Comparison of ENCODE assay signal across 22 mouse cellular contexts in the genomic region with DNA sequence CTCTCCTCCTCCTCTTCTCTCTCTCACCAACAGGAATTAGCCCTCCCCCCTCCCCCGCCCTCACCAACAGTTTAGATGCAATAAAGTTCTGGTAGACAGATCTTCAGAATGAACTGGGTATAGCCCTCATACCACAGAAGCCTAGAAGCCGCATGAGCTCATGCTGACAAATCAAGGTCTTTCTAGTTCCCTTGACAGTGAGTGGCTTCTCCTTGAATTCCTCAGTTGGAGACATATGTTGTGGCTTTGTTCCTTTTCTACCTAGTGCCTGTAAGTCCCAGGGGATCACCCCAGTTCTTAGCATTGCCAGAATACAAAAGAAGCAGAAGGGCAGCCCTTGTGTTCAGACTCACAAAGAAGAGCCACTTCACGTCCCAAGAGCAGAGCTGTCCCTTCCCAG.
DNase-seq lines count a peak whose midpoint lies in the region; ATAC-seq and TF ChIP-seq lines count a peak whose summit lies in the region.
"Had no signal": no experiment of that assay in that cellular context is flagged by ENCODE, and none has a peak within 500 bp of the region (broad histone marks: within the 10 kb centered on the region; RNA-seq: fewer than 3 reads in every experiment).

No protein-coding gene starts in this region.

- no peaks in the 10 kb centered on the region for H3K27me3 ChIP-seq in intestine, embryonic 16.5 days (replicated peaks; ENCODE audit: control insufficient read depth, insufficient read depth, low read length)
- H3K27me3 ChIP-seq in intestine, postnatal 0 days (replicated peaks; ENCODE audit: control insufficient read depth, insufficient read depth, low read length): no peaks in the 10 kb centered on the region
- H3K27me3 ChIP-seq in lung, embryonic 15.5 days: no peaks in the 10 kb centered on the region
- H3K27me3 ChIP-seq in stomach, postnatal 0 days (ENCODE audit: control insufficient read depth, insufficient read depth, low read length): no peaks in the 10 kb centered on the region
- peaks cover 6% of the 10 kb centered on the region; the same call in 1 of the 2 replicates for H3K27me3 ChIP-seq in forebrain, embryonic 13.5 days
- H3K27me3 ChIP-seq: CH12.LX; hindbrain, embryonic 15.5 days; midbrain, embryonic 15.5 days; neural tube, embryonic 12.5 days had no signal

- peaks cover 13% of the 10 kb centered on the region; the same call in 1 of the 2 replicates for H3K9me3 ChIP-seq in intestine, embryonic 16.5 days (ENCODE audit: control insufficient read depth, low read length)
- no peaks in the 10 kb centered on the region for H3K9me3 ChIP-seq in intestine, postnatal 0 days (ENCODE audit: control insufficient read depth)
- H3K9me3 ChIP-seq in lung, embryonic 15.5 days: peaks cover 9% of the 10 kb centered on the region; the same call in 1 of the 2 replicates
- no peaks in the 10 kb centered on the region for H3K9me3 ChIP-seq in stomach, postnatal 0 days (ENCODE audit: control insufficient read depth, low read length)
- peaks cover 26% of the 10 kb centered on the region for H3K9me3 ChIP-seq in forebrain, embryonic 13.5 days (replicated peaks)
- H3K9me3 ChIP-seq: hindbrain, embryonic 15.5 days had no signal

- TF ChIP-seq CTCF in intestine, postnatal 0 days (IDR thresholded peaks at IDR 0.05; ENCODE audit: low read depth): no peak
- TF ChIP-seq CTCF in lung, adult 2 months (IDR thresholded peaks at IDR 0.05; ENCODE audit: insufficient read depth, low read length): no peak
- TF ChIP-seq CTCF in embryonic fibroblast, embryonic 13.5 days (IDR thresholded peaks at IDR 0.05; ENCODE audit: borderline replicate concordance, insufficient read depth, low read length): no peak
- no peak for TF ChIP-seq CTCF in stomach, postnatal 0 days (IDR thresholded peaks at IDR 0.05; ENCODE audit: low read depth)

- H3K4me3 ChIP-seq in intestine, embryonic 16.5 days (ENCODE audit: low read length): no peak overlapping the region
- H3K4me3 ChIP-seq in intestine, postnatal 0 days (ENCODE audit: low read depth, low read length): no peak overlapping the region
- no peak overlapping the region for H3K4me3 ChIP-seq in lung, embryonic 15.5 days
- no peak overlapping the region for H3K4me3 ChIP-seq in lung, adult 2 months (replicated peaks; ENCODE audit: extremely low read depth, low read depth, low read length)
- no peak overlapping the region for H3K4me3 ChIP-seq in embryonic fibroblast, embryonic 13.5 days (ENCODE audit: insufficient read depth, low read length)
- H3K4me3 ChIP-seq in stomach, postnatal 0 days (ENCODE audit: low read depth, low read length): no peak overlapping the region
- no peak overlapping the region for H3K4me3 ChIP-seq in forebrain, embryonic 13.5 days
- H3K4me3 ChIP-seq: forebrain, embryonic 12.5 days; hindbrain, embryonic 15.5 days; midbrain, embryonic 15.5 days; neural tube, embryonic 12.5 days had no signal

- H3K9ac ChIP-seq in intestine, embryonic 16.5 days (ENCODE audit: low read depth, low read length): no peak overlapping the region
- H3K9ac ChIP-seq in intestine, postnatal 0 days (ENCODE audit: low read depth, low read length): no peak overlapping the region
- no peak overlapping the region for H3K9ac ChIP-seq in lung, embryonic 15.5 days
- H3K9ac ChIP-seq in stomach, postnatal 0 days (ENCODE audit: low read length): no peak overlapping the region
- H3K9ac ChIP-seq in forebrain, embryonic 13.5 days: no peak overlapping the region
- H3K9ac ChIP-seq: forebrain, embryonic 12.5 days; hindbrain, embryonic 15.5 days; liver, embryonic 14.5 days; midbrain, embryonic 15.5 days; neural tube, embryonic 12.5 days had no signal

- WGBS in intestine, embryonic 16.5 days: 76% methylated on average over 3 of the region's 3 CpGs
- WGBS in intestine, postnatal 0 days: 63% methylated on average over 3 of the region's 3 CpGs
- WGBS in lung, embryonic 15.5 days: 82% methylated on average over 3 of the region's 3 CpGs
- WGBS in lung, adult 2 months: 79% methylated on average over 3 of the region's 3 CpGs
- WGBS in stomach, postnatal 0 days: 93% methylated on average over 3 of the region's 3 CpGs
- 84% methylated on average over 3 of the region's 3 CpGs for WGBS in forebrain, embryonic 13.5 days

- no peak for ATAC-seq in intestine, embryonic 16.5 days
- no peak for ATAC-seq in intestine, postnatal 0 days
- no peak for ATAC-seq in lung, embryonic 15.5 days (ENCODE audit: borderline replicate concordance, extremely low read depth, low FRiP score, low TSS enrichment)
- no peak for ATAC-seq in stomach, postnatal 0 days (ENCODE audit: low FRiP score, low TSS enrichment)
- no peak for ATAC-seq in forebrain, embryonic 13.5 days
- ATAC-seq: inflammation-experienced regulatory T-cells, adult 6 months; midbrain, embryonic 15.5 days had no signal

- peaks cover 33% of the 10 kb centered on the region for H3K36me3 ChIP-seq in intestine, embryonic 16.5 days (ENCODE audit: control insufficient read depth, insufficient read depth, low read length)
- H3K36me3 ChIP-seq in intestine, postnatal 0 days (ENCODE audit: control insufficient read depth, insufficient read depth): peaks cover 38% of the 10 kb centered on the region
- H3K36me3 ChIP-seq in lung, embryonic 15.5 days: peaks cover 55% of the 10 kb centered on the region
- peaks cover 36% of the 10 kb centered on the region for H3K36me3 ChIP-seq in stomach, postnatal 0 days (ENCODE audit: control insufficient read depth, insufficient read depth, low read length)
- H3K36me3 ChIP-seq in forebrain, embryonic 13.5 days (ENCODE audit: poor library complexity, severe bottlenecking): peaks cover 57% of the 10 kb centered on the region

- TF ChIP-seq EP300 in stomach, postnatal 0 days (optimal IDR thresholded peaks at IDR 0.05): no peak

- H3K27ac ChIP-seq in intestine, embryonic 16.5 days (ENCODE audit: low read length): peak overlapping the region; percentile 30; the same call in 1 of the 2 replicates
- H3K27ac ChIP-seq in intestine, postnatal 0 days (ENCODE audit: low read depth, low read length): no peak overlapping the region
- 0 out of 2 replicates have a peak overlapping the region, but pooled peaks have one; percentile 15 for H3K27ac ChIP-seq in lung, embryonic 15.5 days
- H3K27ac ChIP-seq in embryonic fibroblast, embryonic 13.5 days (ENCODE audit: insufficient read depth, low read length): peak overlapping the region; percentile 55
- H3K27ac ChIP-seq in stomach, postnatal 0 days (replicated peaks): 0 out of 2 replicates have a peak overlapping the region, but pooled peaks have one; percentile 40
- no peak overlapping the region for H3K27ac ChIP-seq in forebrain, embryonic 13.5 days
- H3K27ac ChIP-seq: forebrain, embryonic 12.5 days; hindbrain, embryonic 15.5 days; liver, embryonic 14.5 days; neural tube, embryonic 12.5 days had no signal

- H3K4me2 ChIP-seq in intestine, embryonic 16.5 days (ENCODE audit: low read depth, low read length): no peak overlapping the region
- no peak overlapping the region for H3K4me2 ChIP-seq in intestine, postnatal 0 days (replicated peaks; ENCODE audit: low read depth)
- H3K4me2 ChIP-seq in lung, embryonic 15.5 days: no peak overlapping the region
- no peak overlapping the region for H3K4me2 ChIP-seq in stomach, postnatal 0 days (replicated peaks; ENCODE audit: low read depth)
- H3K4me2 ChIP-seq in forebrain, embryonic 13.5 days: no peak overlapping the region
- H3K4me2 ChIP-seq: forebrain, embryonic 12.5 days; hindbrain, embryonic 15.5 days; midbrain, embryonic 15.5 days; neural tube, embryonic 12.5 days had no signal

- DNase-seq in lung, adult 2 months: no peak
- no peak for DNase-seq in stomach, postnatal 0 days (ENCODE audit: low spot score)
- DNase-seq: adrenal gland, postnatal 14 days; cerebellum, adult 11-12 months; cerebellum, postnatal 14 days; gastrocnemius, postnatal 14 days; kidney, postnatal 4 days; right cerebral cortex, adult 18-20 months; spleen, adult 18-20 months; thymus, postnatal 4 days had no signal

- TF ChIP-seq POLR2A in lung, adult 2 months (IDR thresholded peaks at IDR 0.05; ENCODE audit: borderline replicate concordance, extremely low read depth, low read depth, low read length): no peak
- no peak for TF ChIP-seq POLR2A in embryonic fibroblast, embryonic 13.5 days (IDR thresholded peaks at IDR 0.05; ENCODE audit: low read depth, low read length)

- peaks cover 32% of the 10 kb centered on the region for H3K4me1 ChIP-seq in intestine, embryonic 16.5 days (ENCODE audit: control insufficient read depth, insufficient read depth, low read length)
- peaks cover 6% of the 10 kb centered on the region for H3K4me1 ChIP-seq in intestine, postnatal 0 days (replicated peaks; ENCODE audit: control insufficient read depth, insufficient read depth, low read length)
- peaks cover 31% of the 10 kb centered on the region for H3K4me1 ChIP-seq in lung, embryonic 15.5 days
- H3K4me1 ChIP-seq in lung, adult 2 months (ENCODE audit: control insufficient read depth, insufficient read depth, low read length): peaks cover 11% of the 10 kb centered on the region
- H3K4me1 ChIP-seq in embryonic fibroblast, embryonic 13.5 days (ENCODE audit: control insufficient read depth, insufficient read depth, low read length): peaks cover 11% of the 10 kb centered on the region; the same call in 1 of the 2 replicates
- H3K4me1 ChIP-seq in stomach, postnatal 0 days (replicated peaks; ENCODE audit: control insufficient read depth, insufficient read depth): no peaks in the 10 kb centered on the region; the same call in 1 of the 2 replicates
- peaks cover 13% of the 10 kb centered on the region for H3K4me1 ChIP-seq in forebrain, embryonic 13.5 days

Comparison
In these comparisons a context has a peak if more than half of its experiments do, and no peak if none do; other contexts are left out.
1. H3K27ac ChIP-seq: peak in intestine, embryonic 16.5 days (single experiment), lung, embryonic 15.5 days (single experiment), embryonic fibroblast, embryonic 13.5 days (single experiment) and stomach, postnatal 0 days (single experiment); none in intestine, postnatal 0 days (single experiment) and forebrain, embryonic 13.5 days (single experiment).